Mouse (Mus musculus): ENCODE results near the gene Fkbp7.

DNA sequence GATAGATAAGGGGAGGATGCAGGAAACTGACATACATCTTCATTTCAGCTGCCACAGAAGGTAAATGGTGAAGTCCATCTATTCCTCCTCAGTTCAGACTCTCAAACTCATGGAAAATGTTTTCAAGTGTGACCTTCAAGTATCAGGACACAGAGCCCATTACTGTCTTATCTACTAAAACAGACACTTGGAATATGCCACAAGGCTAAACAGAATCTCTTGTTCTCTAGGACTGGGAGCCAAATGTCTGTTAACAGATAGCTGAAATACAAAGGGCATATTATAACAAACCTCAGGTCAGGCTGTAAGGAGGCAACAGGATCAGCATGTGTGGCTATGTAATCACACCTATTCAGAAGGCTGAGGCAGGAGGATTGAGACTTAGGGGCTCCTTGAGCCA is 29.1 kb downstream of the Fkbp7 start:
- TF ChIP-seq CTCF (IDR thresholded peaks at IDR 0.05; ENCODE audit: extremely low read depth, insufficient read depth, low read length) = no peak
- no peak for TF ChIP-seq POLR2A (IDR thresholded peaks at IDR 0.05; ENCODE audit: extremely low read depth, insufficient read depth, low read length)
